Mouse (Mus musculus) fat pad, adult 2 months (tissue): Measurements from ENCODE around the gene As3mt.
"Not testable (repeated sequence)": the region's sequence is repeated elsewhere in the genome, so short reads cannot be mapped to it uniquely, and the experiment has no call there.

Experiments used
- DNase-seq: peaks from one replicate; pipeline ENCODE4 v3.0.0-alpha.2; 2011; ENCODE audit warnings: low read depth, low spot score; ENCODE audit errors: extremely low read depth

As3mt gene

GRCm38 (mm10) chr19:46697840-46698517 lies 9.3 kb upstream of the As3mt start:
- DNase-seq, result no peak

GRCm38 (mm10) chr19:46699011-46699481 lies 8.2 kb upstream of the As3mt start:
- no peak for DNase-seq

- no peak for DNase-seq
Observed at GRCm38 (mm10) chr19:46701156-46701555, 6.1 kb upstream of the As3mt start.

- DNase-seq, result no peak
Observed at GRCm38 (mm10) chr19:46705779-46706495, 1.3 kb upstream of the As3mt start.

GRCm38 (mm10) chr19:46706540-46707295 lies 540 bp upstream of the As3mt start:
- no peak for DNase-seq

GRCm38 (mm10) chr19:46710614-46711013 lies 3.4 kb downstream of the As3mt start:
- DNase-seq, result no peak

- no peak for DNase-seq
Observed at GRCm38 (mm10) chr19:46714234-46714633, 7.0 kb downstream of the As3mt start.

- DNase-seq, result no peak
Observed at GRCm38 (mm10) chr19:46715016-46715415, 7.8 kb downstream of the As3mt start.

GRCm38 (mm10) chr19:46718150-46718549 lies 10.9 kb downstream of the As3mt start:
- DNase-seq, result no peak

- no peak for DNase-seq
Observed at GRCm38 (mm10) chr19:46724411-46724810, 17.2 kb downstream of the As3mt start.

GRCm38 (mm10) chr19:46726142-46726541 lies 18.9 kb downstream of the As3mt start:
- no peak for DNase-seq

GRCm38 (mm10) chr19:46727140-46727736 lies 20.0 kb downstream of the As3mt start:
- no peak for DNase-seq

GRCm38 (mm10) chr19:46727945-46728540 lies 20.8 kb downstream of the As3mt start:
- DNase-seq, result no peak

- DNase-seq, result no peak
Observed at GRCm38 (mm10) chr19:46728909-46729308, 21.7 kb downstream of the As3mt start.

- no peak for DNase-seq
Observed at GRCm38 (mm10) chr19:46731351-46731750, 24.1 kb downstream of the As3mt start.

- not testable (repeated sequence) for DNase-seq
Observed at GRCm38 (mm10) chr19:46732673-46733072, 25.4 kb downstream of the As3mt start.

- no peak for DNase-seq
Observed at GRCm38 (mm10) chr19:46733626-46734025, 26.4 kb downstream of the As3mt start.

GRCm38 (mm10) chr19:46735241-46735640 lies 28.0 kb downstream of the As3mt start:
- DNase-seq, result no peak

GRCm38 (mm10) chr19:46737106-46737505 lies 29.8 kb downstream of the As3mt start:
- no peak for DNase-seq

- DNase-seq, result no peak
Observed at GRCm38 (mm10) chr19:46740341-46741008, 33.2 kb downstream of the As3mt start.
